ENCODE assay signal across 22 mouse cellular contexts in the genomic region with DNA sequence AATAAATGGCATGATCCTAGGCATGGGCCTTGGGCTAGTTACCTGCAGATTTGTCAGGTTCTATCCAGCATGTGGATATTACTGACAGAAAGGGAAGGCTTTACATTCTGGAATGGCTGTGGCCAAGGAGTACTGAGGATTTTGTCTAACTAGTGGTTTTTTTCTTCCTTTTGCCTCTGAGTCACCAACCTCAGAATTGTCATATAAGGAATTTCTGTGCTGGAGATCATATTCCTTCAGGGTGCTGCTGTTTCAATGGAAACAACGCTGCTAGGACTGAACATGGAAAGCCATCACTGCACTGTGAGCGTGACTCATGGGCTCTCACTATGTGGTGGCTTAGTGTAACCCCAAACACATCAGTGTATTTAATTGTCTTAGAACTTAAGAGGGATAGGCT.
DNase-seq lines count a peak whose midpoint lies in the region; TF ChIP-seq lines count a peak whose summit lies in the region.
"Had no signal": no experiment of that assay in that cellular context is flagged by ENCODE, and none has a peak within 500 bp of the region (broad histone marks: within the 10 kb centered on the region; RNA-seq: fewer than 3 reads in every experiment).

No protein-coding gene starts in this region.

- intact Hi-C loops in left cerebral cortex, postnatal 4 days (cut with DNase I): no loop called here

- TF ChIP-seq CTCF in C2C12 (IDR thresholded peaks at IDR 0.05; ENCODE audit: control insufficient read depth, insufficient read depth, insufficient read length): no peak
- TF ChIP-seq CTCF in embryonic fibroblast, embryonic 13.5 days (IDR thresholded peaks at IDR 0.05; ENCODE audit: borderline replicate concordance, insufficient read depth, low read length): no peak
- no peak for TF ChIP-seq CTCF in thymus, adult 2 months (IDR thresholded peaks at IDR 0.05; ENCODE audit: borderline replicate concordance, control insufficient read depth, extremely low read depth, insufficient read depth, low read length, poor library complexity)

- H3K79me2 ChIP-seq in C2C12 (ENCODE audit: control insufficient read depth, insufficient read depth): no peaks in the 10 kb centered on the region

- 98% methylated on average over 2 of the region's 2 CpGs for WGBS in thymus, adult 2 months

- no peaks in the 10 kb centered on the region for H3K79me3 ChIP-seq in C2C12 (ENCODE audit: low read depth)

- H3K27me3 ChIP-seq in C2C12 (ENCODE audit: control insufficient read depth, insufficient read depth, insufficient read length): no peaks in the 10 kb centered on the region
- H3K27me3 ChIP-seq in thymus, adult 2 months (ENCODE audit: control insufficient read depth, insufficient read depth, low read length): no peaks in the 10 kb centered on the region
- H3K27me3 ChIP-seq: embryonic facial prominence, embryonic 13.5 days; embryonic facial prominence, embryonic 15.5 days; forebrain, embryonic 13.5 days; forebrain, embryonic 15.5 days; Patski had no signal

- peak; percentile 21 for DNase-seq in 3134 (ENCODE audit: extremely low read depth, insufficient read length, low spot score)
- no peak for DNase-seq in cerebellum, adult 9-10 months
- no peak for DNase-seq in left cerebral cortex, postnatal 4 days
- DNase-seq in thymus, adult 2 months: no peak
- DNase-seq: adrenal gland, adult 8-10 months; adrenal gland, postnatal 14 days; adrenal gland, postnatal 36 days; B cell, adult 2 months; cerebellum, adult 11-12 months; cerebellum, adult 2 months; cerebellum, adult 9-11 months; cerebellum, postnatal 14 days; cerebellum, postnatal 36 days; embryo, embryonic 11 days; forebrain, postnatal 0 days had no signal

- TF ChIP-seq POLR2A in embryonic fibroblast, embryonic 13.5 days (IDR thresholded peaks at IDR 0.05; ENCODE audit: low read depth, low read length): no peak
- no peak for TF ChIP-seq POLR2A in thymus, adult 2 months (IDR thresholded peaks at IDR 0.05; ENCODE audit: control insufficient read depth, extremely low read depth, insufficient read depth, low read length, poor library complexity)

- no peak overlapping the region for H3ac ChIP-seq in C2C12 (ENCODE audit: control insufficient read depth, insufficient read length, low read depth)

- H3K27ac ChIP-seq in embryonic fibroblast, embryonic 13.5 days (ENCODE audit: insufficient read depth, low read length): peak overlapping the region; percentile 83
- H3K27ac ChIP-seq in thymus, adult 2 months (ENCODE audit: control insufficient read depth, insufficient read depth, low read length): no peak overlapping the region
- H3K27ac ChIP-seq: embryonic facial prominence, embryonic 13.5 days; embryonic facial prominence, embryonic 15.5 days; forebrain, embryonic 13.5 days; forebrain, embryonic 15.5 days had no signal

- no peaks in the 10 kb centered on the region for H3K36me3 ChIP-seq in C2C12 (ENCODE audit: control insufficient read depth, insufficient read depth)
- H3K36me3 ChIP-seq in thymus, adult 2 months (ENCODE audit: control insufficient read depth, insufficient read depth, low read length): no peaks in the 10 kb centered on the region
- H3K36me3 ChIP-seq: embryonic facial prominence, embryonic 13.5 days; embryonic facial prominence, embryonic 15.5 days; forebrain, embryonic 15.5 days had no signal

- peaks cover 7% of the 10 kb centered on the region for H3K4me1 ChIP-seq in embryonic fibroblast, embryonic 13.5 days (ENCODE audit: control insufficient read depth, insufficient read depth, low read length)
- no peaks in the 10 kb centered on the region for H3K4me1 ChIP-seq in thymus, adult 2 months (replicated peaks; ENCODE audit: control insufficient read depth, insufficient read depth, low read length)
- H3K4me1 ChIP-seq: embryonic facial prominence, embryonic 13.5 days; embryonic facial prominence, embryonic 15.5 days; forebrain, embryonic 13.5 days; forebrain, embryonic 15.5 days had no signal

- no peak overlapping the region for H3K4me3 ChIP-seq in C2C12 (ENCODE audit: insufficient read depth, poor library complexity, severe bottlenecking)
- no peak overlapping the region for H3K4me3 ChIP-seq in embryonic fibroblast, embryonic 13.5 days (ENCODE audit: insufficient read depth, low read length)
- no peak overlapping the region for H3K4me3 ChIP-seq in thymus, adult 2 months (ENCODE audit: control insufficient read depth, insufficient read depth, low read length)
- H3K4me3 ChIP-seq: embryonic facial prominence, embryonic 13.5 days; embryonic facial prominence, embryonic 15.5 days; forebrain, embryonic 13.5 days; forebrain, embryonic 15.5 days had no signal

TF ChIP-seq in C2C12, 6 proteins besides CTCF, POLR2A, EP300 and RAD21:
- TF ChIP-seq MYOD1 (IDR thresholded peaks at IDR 0.05; ENCODE audit: control insufficient read depth, insufficient read length, low read depth) (no peak), MYOG (IDR thresholded peaks at IDR 0.05; ENCODE audit: control insufficient read depth, extremely low read depth, insufficient read length) (no peak), FOSL1 (IDR thresholded peaks at IDR 0.05; ENCODE audit: insufficient read depth, low read length, poor library complexity, severe bottlenecking) (peak; percentile 47), MAX (IDR thresholded peaks at IDR 0.05) (no peak), USF1 (IDR thresholded peaks at IDR 0.05; ENCODE audit: low read depth) (no peak)
